Mouse (Mus musculus): Measurements from ENCODE around the gene Phf11c. TPM values are rescaled to one million over a fixed set of nuclear protein-coding genes. Genes with fewer than 3 reads are reported as not detected.

Gene Phf11c
- polyA plus RNA-seq, 1 experiment from 2014 or later = 0.34 TPM

Other genes starting within 250 kb of the Phf11c start
- not detected in 2 replicates for gene Gm5142, start 216.6 kb downstream of the Phf11c start, polyA plus RNA-seq (2014; fragmentation: Nextera tagmentation; extraction: Ambion mirVana)
- gene Rcbtb1, start 194.2 kb downstream of the Phf11c start, polyA plus RNA-seq (2014; fragmentation: Nextera tagmentation; extraction: Ambion mirVana) = 20.0 and 22.9 TPM in 2 replicates
- not detected in 2 replicates for gene Gm6904, start 135.2 kb downstream of the Phf11c start, polyA plus RNA-seq (2014; fragmentation: Nextera tagmentation; extraction: Ambion mirVana)
- gene Phf11a, start 97.9 kb downstream of the Phf11c start, polyA plus RNA-seq (2014; fragmentation: Nextera tagmentation; extraction: Ambion mirVana) = 0.16 and 0.30 TPM in 2 replicates
- gene Phf11b, start 54.0 kb downstream of the Phf11c start, polyA plus RNA-seq (2014; fragmentation: Nextera tagmentation; extraction: Ambion mirVana) = 1.2 and 1.4 TPM in 2 replicates
- gene Phf11d, start 29.9 kb downstream of the Phf11c start, polyA plus RNA-seq (2014; fragmentation: Nextera tagmentation; extraction: Ambion mirVana) = 1.7 and 2.9 TPM in 2 replicates
- 6.8 and 8.3 TPM in 2 replicates for gene Setdb2, start 45.5 kb upstream of the Phf11c start, polyA plus RNA-seq (2014; fragmentation: Nextera tagmentation; extraction: Ambion mirVana)
- 25.2 and 26.5 TPM in 2 replicates for gene Cab39l, start 45.6 kb upstream of the Phf11c start, polyA plus RNA-seq (2014; fragmentation: Nextera tagmentation; extraction: Ambion mirVana)
- gene Cdadc1, start 202.6 kb upstream of the Phf11c start, polyA plus RNA-seq (2014; fragmentation: Nextera tagmentation; extraction: Ambion mirVana) = 32.1 and 36.9 TPM in 2 replicates
- 11.5 and 14.8 TPM in 2 replicates for gene Shisa2, start 229.9 kb upstream of the Phf11c start, polyA plus RNA-seq (2014; fragmentation: Nextera tagmentation; extraction: Ambion mirVana)